Mouse (Mus musculus): ENCODE results near the gene Samd4b. TPM values are rescaled to one million over a fixed set of nuclear protein-coding genes. Genes with fewer than 3 reads are reported as not detected.

Samd4b gene
- polyA plus RNA-seq, 1 experiment from 2014 or later = 35.6 TPM

DNA sequence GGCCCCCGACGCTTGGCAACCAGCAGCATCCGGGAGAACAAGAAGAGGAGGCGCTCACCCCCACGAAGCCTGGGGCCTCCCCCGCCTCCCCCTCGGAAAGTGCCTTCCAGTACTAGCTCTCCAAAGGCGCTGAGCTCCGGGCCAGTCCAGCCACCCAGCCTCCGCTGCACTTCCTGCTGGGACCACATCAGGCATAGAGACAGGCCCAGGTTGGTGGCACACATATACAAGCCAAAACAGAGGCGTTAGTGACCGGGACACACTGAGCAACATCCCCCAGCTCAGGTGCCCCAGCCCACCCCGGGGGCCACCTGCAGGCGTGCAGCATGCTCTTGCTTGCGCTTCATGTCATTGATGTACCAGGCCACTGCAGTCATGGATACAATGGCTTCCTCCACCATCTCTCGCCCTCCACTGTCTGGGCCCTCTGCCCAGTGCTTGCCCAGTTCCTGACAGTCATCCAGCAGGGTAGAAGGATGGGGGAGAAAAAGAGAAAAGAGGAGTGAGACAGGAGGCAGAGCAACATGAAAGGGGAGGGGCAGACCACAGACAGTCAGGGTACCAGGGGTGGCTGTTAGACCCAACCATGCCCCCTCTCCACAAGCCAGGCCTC lies 230.2 kb downstream of the Samd4b start:
- Histone ChIP-seq H3K4me3 (no peak overlapping the region), H3K4me2 (replicated peaks) (no peak overlapping the region), H3K36me3 (peaks cover 57% of the 10 kb centered on the region), H3K4me1 (peaks cover 18% of the 10 kb centered on the region), H3K9me3 (replicated peaks) (no peaks in the 10 kb centered on the region), H3K27me3 (no peaks in the 10 kb centered on the region), H3K9ac (no peak overlapping the region), H3K27ac (no peak overlapping the region)
- WGBS = 90% methylated on average over 16 of the region's 16 CpGs
- no peak for ATAC-seq (ENCODE audit: low FRiP score)

GRCm38 (mm10) chr7:28362441-28363060 lies 235.4 kb downstream of the Samd4b start:
- Histone ChIP-seq H3K36me3 (peaks cover 84% of the 10 kb centered on the region), H3K4me2 (replicated peaks) (no peak overlapping the region), H3K27me3 (no peaks in the 10 kb centered on the region), H3K4me3 (no peak overlapping the region), H3K27ac (no peak overlapping the region), H3K4me1 (peaks cover 12% of the 10 kb centered on the region), H3K9me3 (replicated peaks) (no peaks in the 10 kb centered on the region), H3K9ac (no peak overlapping the region)
- 85% methylated on average over 16 of the region's 16 CpGs for WGBS
- no peak for ATAC-seq (ENCODE audit: low FRiP score)

- Histone ChIP-seq H3K27ac (no peak overlapping the region), H3K27me3 (no peaks in the 10 kb centered on the region), H3K4me2 (replicated peaks) (no peak overlapping the region), H3K9ac (no peak overlapping the region), H3K9me3 (replicated peaks) (no peaks in the 10 kb centered on the region), H3K4me1 (peaks cover 20% of the 10 kb centered on the region), H3K36me3 (peaks cover 77% of the 10 kb centered on the region), H3K4me3 (no peak overlapping the region)
- no peak for ATAC-seq (ENCODE audit: low FRiP score)
- WGBS = 95% methylated on average over 20 of the region's 20 CpGs
Observed at GRCm38 (mm10) chr7:28361647-28362341, 236.2 kb downstream of the Samd4b start.

DNA sequence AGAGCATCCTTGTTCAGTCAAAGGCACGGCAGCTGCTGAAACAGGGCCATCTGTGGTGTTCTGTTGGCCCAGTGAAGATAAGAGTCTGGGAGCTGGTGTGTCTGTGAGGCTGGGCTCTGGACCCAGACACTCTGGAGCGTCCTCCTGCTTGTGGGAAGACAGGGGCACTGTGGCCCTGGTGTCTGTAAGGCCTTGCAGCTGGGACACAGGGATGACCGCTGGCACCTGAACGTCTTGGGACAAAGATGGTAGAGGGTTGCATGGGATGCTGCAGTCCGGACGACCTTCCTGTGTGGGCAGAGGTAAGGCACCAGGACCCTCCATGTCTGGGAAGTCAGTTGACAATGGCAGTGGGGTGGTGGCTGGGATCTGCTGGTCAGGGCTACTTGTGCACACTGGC lies 237.7 kb downstream of the Samd4b start:
- no peak overlapping the region for H3K4me2 ChIP-seq (replicated peaks)
- H3K36me3 ChIP-seq = peaks cover 64% of the 10 kb centered on the region
- H3K27me3 ChIP-seq = no peaks in the 10 kb centered on the region
- peaks cover 22% of the 10 kb centered on the region for H3K4me1 ChIP-seq
- H3K9ac ChIP-seq = no peak overlapping the region
- H3K27ac ChIP-seq = no peak overlapping the region
- ATAC-seq (ENCODE audit: low FRiP score) = no peak
- no peaks in the 10 kb centered on the region for H3K9me3 ChIP-seq (replicated peaks)
- WGBS = 94% methylated on average over 6 of the region's 6 CpGs
- no peak overlapping the region for H3K4me3 ChIP-seq

- H3K36me3 ChIP-seq = peaks cover 64% of the 10 kb centered on the region
Observed at GRCm38 (mm10) chr7:28359854-28360253, 238.1 kb downstream of the Samd4b start.

GRCm38 (mm10) chr7:28358431-28358830 lies 239.5 kb downstream of the Samd4b start:
- Histone ChIP-seq H3K4me1 (peaks cover 22% of the 10 kb centered on the region), H3K4me3 (no peak overlapping the region), H3K27ac (0 out of 2 replicates have a peak overlapping the region, but pooled peaks have one; percentile 60), H3K4me2 (replicated peaks) (no peak overlapping the region), H3K27me3 (no peaks in the 10 kb centered on the region), H3K36me3 (peaks cover 64% of the 10 kb centered on the region), H3K9me3 (replicated peaks) (no peaks in the 10 kb centered on the region), H3K9ac (no peak overlapping the region)
- no peak for ATAC-seq (ENCODE audit: low FRiP score)
- WGBS = 71% methylated on average over 7 of the region's 7 CpGs

More at GRCm38 (mm10) chr7:28359854-28360253, 238.1 kb downstream of the Samd4b start:
- Histone ChIP-seq H3K4me2 (replicated peaks) (no peak overlapping the region), H3K27me3 (no peaks in the 10 kb centered on the region), H3K9me3 (replicated peaks) (no peaks in the 10 kb centered on the region), H3K9ac (no peak overlapping the region), H3K4me1 (peaks cover 22% of the 10 kb centered on the region), H3K27ac (no peak overlapping the region), H3K4me3 (no peak overlapping the region)
- no peak for ATAC-seq (ENCODE audit: low FRiP score)
- WGBS = 89% methylated on average over 10 of the region's 10 CpGs

- Histone ChIP-seq H3K9ac (no peak overlapping the region), H3K9me3 (replicated peaks) (no peaks in the 10 kb centered on the region), H3K4me2 (replicated peaks) (no peak overlapping the region), H3K36me3 (peaks cover 65% of the 10 kb centered on the region), H3K27me3 (no peaks in the 10 kb centered on the region), H3K4me1 (peaks cover 22% of the 10 kb centered on the region), H3K4me3 (no peak overlapping the region), H3K27ac (peak overlapping the region; percentile 60; the same call in 1 of the 2 replicates)
- ATAC-seq (ENCODE audit: low FRiP score) = no peak
- 20% methylated on average over 5 of the region's 5 CpGs for WGBS
Observed at GRCm38 (mm10) chr7:28357984-28358383, 240.0 kb downstream of the Samd4b start.

GRCm38 (mm10) chr7:28356981-28357380 lies 241.0 kb downstream of the Samd4b start:
- no peak overlapping the region for H3K9ac ChIP-seq
- ATAC-seq (ENCODE audit: low FRiP score) = no peak

GRCm38 (mm10) chr7:28355221-28355620 lies 242.7 kb downstream of the Samd4b start:
- Histone ChIP-seq H3K27me3 (no peaks in the 10 kb centered on the region), H3K4me1 (peaks cover 30% of the 10 kb centered on the region), H3K27ac (no peak overlapping the region), H3K36me3 (peaks cover 43% of the 10 kb centered on the region), H3K4me3 (no peak overlapping the region), H3K9ac (no peak overlapping the region), H3K9me3 (replicated peaks) (no peaks in the 10 kb centered on the region), H3K4me2 (replicated peaks) (no peak overlapping the region)
- no peak for ATAC-seq (ENCODE audit: low FRiP score)
- WGBS = 95% methylated on average over 3 of the region's 3 CpGs

More at GRCm38 (mm10) chr7:28356981-28357380, 241.0 kb downstream of the Samd4b start:
- no peak overlapping the region for H3K4me3 ChIP-seq
- peak overlapping the region; percentile 60 for H3K27ac ChIP-seq
- peaks cover 22% of the 10 kb centered on the region for H3K4me1 ChIP-seq
- H3K4me2 ChIP-seq (replicated peaks) = no peak overlapping the region
- H3K27me3 ChIP-seq = no peaks in the 10 kb centered on the region
- H3K36me3 ChIP-seq = peaks cover 60% of the 10 kb centered on the region
- no peaks in the 10 kb centered on the region for H3K9me3 ChIP-seq (replicated peaks)
- WGBS = 0% methylated on average over 5 of the region's 5 CpGs

GRCm38 (mm10) chr7:28354596-28354995 lies 243.3 kb downstream of the Samd4b start:
- Histone ChIP-seq H3K4me1 (peaks cover 35% of the 10 kb centered on the region), H3K4me3 (no peak overlapping the region), H3K27ac (no peak overlapping the region), H3K36me3 (peaks cover 37% of the 10 kb centered on the region), H3K9me3 (replicated peaks) (no peaks in the 10 kb centered on the region), H3K27me3 (no peaks in the 10 kb centered on the region), H3K9ac (no peak overlapping the region), H3K4me2 (replicated peaks) (no peak overlapping the region)
- no peak for ATAC-seq (ENCODE audit: low FRiP score)
- 84% methylated on average over 3 of the region's 3 CpGs for WGBS

- no peak for ATAC-seq (ENCODE audit: low FRiP score)
- Histone ChIP-seq H3K4me2 (replicated peaks) (no peak overlapping the region), H3K27ac (no peak overlapping the region), H3K4me1 (peaks cover 37% of the 10 kb centered on the region), H3K27me3 (no peaks in the 10 kb centered on the region), H3K9ac (no peak overlapping the region), H3K9me3 (replicated peaks) (no peaks in the 10 kb centered on the region), H3K4me3 (no peak overlapping the region), H3K36me3 (peaks cover 33% of the 10 kb centered on the region)
- 85% methylated on average over 3 of the region's 3 CpGs for WGBS
Observed at GRCm38 (mm10) chr7:28354113-28354581, 243.8 kb downstream of the Samd4b start.

- Histone ChIP-seq H3K27ac (no peak overlapping the region), H3K4me3 (no peak overlapping the region), H3K9ac (no peak overlapping the region), H3K36me3 (peaks cover 30% of the 10 kb centered on the region), H3K9me3 (replicated peaks) (no peaks in the 10 kb centered on the region), H3K4me1 (peaks cover 32% of the 10 kb centered on the region), H3K27me3 (no peaks in the 10 kb centered on the region), H3K4me2 (replicated peaks) (no peak overlapping the region)
- no peak for ATAC-seq (ENCODE audit: low FRiP score)
- WGBS = 97% methylated on average over 2 of the region's 2 CpGs
Observed at GRCm38 (mm10) chr7:28353267-28353666, 244.7 kb downstream of the Samd4b start.

Measured in hindbrain, embryonic 12.5 days (tissue).